Mouse (Mus musculus): Measurements from ENCODE around the gene Esp24. TPM values are rescaled to one million over a fixed set of nuclear protein-coding genes. Genes with fewer than 3 reads are reported as not detected.

Gene Esp24
- polyA plus RNA-seq (2017; shearing (Covaris generic)) = not detected

DNA sequence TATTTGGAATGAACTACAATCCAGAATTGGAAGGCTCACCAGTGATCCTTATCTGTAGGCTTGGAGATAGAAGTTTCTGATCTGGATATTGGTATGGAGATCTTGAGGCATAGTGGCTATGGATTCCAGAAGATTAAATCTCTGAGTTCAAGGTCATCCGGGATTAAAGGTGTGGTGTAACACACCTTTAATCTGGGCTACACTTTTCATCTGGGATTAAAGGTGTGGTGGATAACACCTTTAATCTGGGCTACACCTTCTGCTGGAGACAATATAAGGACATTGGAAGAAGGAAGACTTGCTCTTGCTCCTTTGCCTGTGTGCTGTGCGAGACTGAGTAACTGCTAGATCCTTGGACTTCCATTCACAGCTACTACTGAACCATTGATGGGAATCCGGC lies at the start of gene Esp24:
Gene Esp24, plus strand, starts transcription at position 301 of the 400 bp plus-strand sequence.

DNA sequence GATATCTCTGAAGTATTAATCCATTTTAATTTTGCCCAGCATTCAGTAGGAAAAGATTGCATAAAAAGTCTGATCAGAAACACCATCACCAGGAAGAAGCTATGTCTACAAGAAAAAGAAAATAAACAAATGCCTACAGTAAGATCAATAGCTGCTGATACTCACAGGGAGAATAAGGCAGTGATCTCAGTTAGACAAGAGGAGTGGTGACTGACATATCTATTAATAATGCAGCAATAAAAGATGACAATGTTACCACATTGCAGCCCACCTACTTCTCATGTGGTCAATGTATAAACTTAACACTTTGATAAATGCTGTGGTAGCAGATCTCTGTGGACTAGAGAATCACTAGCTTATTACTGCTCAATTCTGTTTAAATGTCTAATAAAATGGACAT lies 6.7 kb downstream of the Esp24 start, which contains the start of gene Gm21903:
Gene Gm21903, minus strand, starts transcription at position 101 of the 400 bp plus-strand sequence.

DNA sequence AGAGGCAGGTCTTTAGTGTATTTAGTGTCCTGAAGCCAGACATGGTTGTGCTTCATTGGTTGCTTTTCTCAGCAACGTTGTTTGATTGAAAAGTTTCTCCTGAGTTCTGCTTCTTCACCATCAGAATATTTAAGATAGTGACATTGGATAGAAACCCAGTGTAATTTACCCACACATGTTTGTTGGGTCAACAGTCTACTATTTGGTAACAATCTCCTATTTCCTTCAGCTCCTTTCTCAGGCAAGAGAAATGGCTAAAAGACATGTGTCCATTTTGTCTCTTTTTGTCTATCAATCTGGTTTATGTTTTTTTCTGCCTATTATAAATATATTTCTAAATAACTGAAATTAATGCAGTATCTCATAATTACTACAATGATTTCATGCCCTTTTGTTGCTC lies 40.4 kb downstream of the Esp24 start, which contains the start of gene Esp23:
Gene Esp23, minus strand, starts transcription at position 101 of the 400 bp plus-strand sequence.

Other genes starting within 250 kb of the Esp24 start
- gene Gm21903, start 6.6 kb downstream of the Esp24 start, polyA plus RNA-seq (2017; shearing (Covaris generic)) = not detected
- gene Esp23, start 40.3 kb downstream of the Esp24 start, polyA plus RNA-seq (2017; shearing (Covaris generic)) = not detected
- gene Esp22, start 58.6 kb downstream of the Esp24 start, polyA plus RNA-seq (2017; shearing (Covaris generic)) = not detected